Comparison of ENCODE assay signal across 8 mouse cellular contexts in the genomic region with DNA sequence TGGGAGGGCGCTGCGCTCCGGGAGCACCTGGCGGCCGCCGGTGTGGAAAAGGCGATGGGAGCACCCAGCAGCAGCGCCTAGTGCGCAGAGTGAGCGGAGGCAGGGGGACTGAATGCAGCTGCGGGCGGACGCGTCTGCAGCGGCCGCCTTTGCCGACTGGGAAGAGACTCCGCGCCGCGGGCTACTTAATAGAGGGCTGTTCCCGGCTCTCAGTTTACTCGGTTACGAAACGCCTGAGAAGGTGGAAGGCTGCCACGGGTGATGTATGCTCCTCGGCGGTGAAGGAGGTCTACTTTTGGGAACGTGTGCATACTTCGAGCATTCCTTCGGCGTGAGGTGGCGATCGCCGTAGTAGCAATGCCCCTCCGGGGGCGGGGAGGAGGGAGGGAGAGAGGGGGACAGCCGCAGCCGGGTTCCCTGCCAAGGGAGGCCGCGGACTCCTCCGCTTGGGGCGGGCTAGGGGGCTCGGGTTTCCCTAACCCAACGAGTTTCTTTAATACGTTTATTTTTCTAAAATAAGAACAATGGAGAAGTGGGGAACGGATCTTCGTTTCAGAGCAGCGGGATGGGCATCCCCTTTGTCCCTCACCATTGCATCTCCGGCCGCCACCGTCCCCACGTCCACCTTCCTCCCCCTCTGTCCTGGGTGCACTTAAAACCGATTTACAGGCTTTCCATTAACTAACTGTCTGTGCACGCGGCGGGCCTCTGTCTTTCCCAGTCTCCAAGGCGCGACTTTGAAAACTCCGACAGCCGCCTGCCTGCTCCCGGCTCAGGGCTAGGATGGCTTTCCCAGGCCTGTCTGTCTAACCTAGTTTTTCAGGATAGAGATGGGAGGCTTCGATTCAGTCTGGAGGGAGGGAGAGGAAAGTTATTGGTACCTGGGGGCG. TPM values are rescaled to one million over a fixed set of nuclear protein-coding genes. Genes with fewer than 3 reads are reported as not detected.
DNase-seq lines count a peak whose midpoint lies in the region; ATAC-seq and TF ChIP-seq lines count a peak whose summit lies in the region.

A gene (minus strand): TSS at position 351 of the 890 bp plus-strand sequence.

- peaks cover 42% of the 10 kb centered on the region for H3K4me1 ChIP-seq in E14TG2a.4 (replicated peaks; ENCODE audit: low read depth, low read length)
- peaks cover 36% of the 10 kb centered on the region for H3K4me1 ChIP-seq in forebrain, embryonic 13.5 days
- H3K4me1 ChIP-seq in heart, embryonic 16.5 days (ENCODE audit: control insufficient read depth, insufficient read depth, low read length) = peaks cover 28% of the 10 kb centered on the region
- H3K4me1 ChIP-seq in midbrain, embryonic 11.5 days (ENCODE audit: control insufficient read depth, insufficient read depth, low read length) = peaks cover 18% of the 10 kb centered on the region; the same call in 1 of the 2 replicates
- H3K4me1 ChIP-seq in stomach, postnatal 0 days (replicated peaks; ENCODE audit: control insufficient read depth, insufficient read depth) = no peaks in the 10 kb centered on the region

- DNase-seq in adrenal gland, postnatal 14 days = peak; percentile 67
- DNase-seq in left cerebral cortex, postnatal 4 days = peak; percentile 51
- DNase-seq in midbrain, embryonic 11.5 days (ENCODE audit: low spot score, missing footprints) = peak; percentile 96
- DNase-seq in stomach, postnatal 0 days (ENCODE audit: low spot score) = peak; percentile 63

- H3K27ac ChIP-seq in forebrain, embryonic 13.5 days = no peak within 1 kb of the TSS
- peak within 1 kb of the TSS; percentile 71 for H3K27ac ChIP-seq in heart, embryonic 16.5 days (ENCODE audit: low read length)
- H3K27ac ChIP-seq in midbrain, embryonic 11.5 days (ENCODE audit: low read depth, low read length) = no peak within 1 kb of the TSS
- H3K27ac ChIP-seq in stomach, postnatal 0 days (replicated peaks) = peak within 1 kb of the TSS; percentile 83

- TF ChIP-seq CTCF in E14TG2a.4 (conservative IDR thresholded peaks at IDR 0.05; ENCODE audit: low read length) = no peak
- TF ChIP-seq CTCF in stomach, postnatal 0 days (IDR thresholded peaks at IDR 0.05; ENCODE audit: low read depth) = peak; percentile 18

- peaks cover 69% of the 10 kb centered on the region for H3K27me3 ChIP-seq in E14TG2a.4 (ENCODE audit: insufficient read depth, low read length)
- H3K27me3 ChIP-seq in forebrain, embryonic 13.5 days = peaks cover 57% of the 10 kb centered on the region
- H3K27me3 ChIP-seq in heart, embryonic 16.5 days (ENCODE audit: control insufficient read depth, insufficient read depth, low read length) = peaks cover 16% of the 10 kb centered on the region
- peaks cover 40% of the 10 kb centered on the region for H3K27me3 ChIP-seq in midbrain, embryonic 11.5 days (ENCODE audit: control insufficient read depth, insufficient read depth, low read length)
- H3K27me3 ChIP-seq in stomach, postnatal 0 days (ENCODE audit: control insufficient read depth, insufficient read depth, low read length) = no peaks in the 10 kb centered on the region

- no peak for TF ChIP-seq EP300 in stomach, postnatal 0 days (optimal IDR thresholded peaks at IDR 0.05)

- H3K4me3 ChIP-seq in E14TG2a.4 (replicated peaks; ENCODE audit: low read length) = peak within 1 kb of the TSS; percentile 73
- H3K4me3 ChIP-seq in forebrain, embryonic 13.5 days = peak within 1 kb of the TSS; percentile 52
- peak within 1 kb of the TSS; percentile 72 for H3K4me3 ChIP-seq in heart, embryonic 16.5 days (ENCODE audit: low read length)
- H3K4me3 ChIP-seq in midbrain, embryonic 11.5 days (ENCODE audit: low read depth, low read length) = peak within 1 kb of the TSS; percentile 49
- peak within 1 kb of the TSS; percentile 62 for H3K4me3 ChIP-seq in stomach, postnatal 0 days (ENCODE audit: low read depth, low read length)

- peak within 1 kb of the TSS; percentile 70 for H3K9ac ChIP-seq in forebrain, embryonic 13.5 days
- H3K9ac ChIP-seq in heart, embryonic 16.5 days (ENCODE audit: low read length) = peak within 1 kb of the TSS; percentile 75
- peak within 1 kb of the TSS; percentile 58 for H3K9ac ChIP-seq in midbrain, embryonic 11.5 days (ENCODE audit: low read length)
- peak within 1 kb of the TSS; percentile 72 for H3K9ac ChIP-seq in stomach, postnatal 0 days (ENCODE audit: low read length)

- H3K36me3 ChIP-seq in E14TG2a.4 (ENCODE audit: insufficient read depth, low read length) = no peaks in the 10 kb centered on the region
- no peaks in the 10 kb centered on the region for H3K36me3 ChIP-seq in forebrain, embryonic 13.5 days (ENCODE audit: poor library complexity, severe bottlenecking)
- no peaks in the 10 kb centered on the region for H3K36me3 ChIP-seq in heart, embryonic 16.5 days (ENCODE audit: control insufficient read depth, insufficient read depth)
- H3K36me3 ChIP-seq in midbrain, embryonic 11.5 days (ENCODE audit: control insufficient read depth, insufficient read depth, low read length) = no peaks in the 10 kb centered on the region
- H3K36me3 ChIP-seq in stomach, postnatal 0 days (ENCODE audit: control insufficient read depth, insufficient read depth, low read length) = no peaks in the 10 kb centered on the region

- WGBS in forebrain, embryonic 13.5 days = under 1% methylated on average over 64 of the region's 64 CpGs
- 1% methylated on average over 64 of the region's 64 CpGs for WGBS in heart, embryonic 16.5 days
- under 1% methylated on average over 59 of the region's 64 CpGs for WGBS in midbrain, embryonic 11.5 days
- whole genome bisulfite sequencing in stomach, postnatal 0 days = under 1% methylated on average over 64 of the region's 64 CpGs

- peaks cover 5% of the 10 kb centered on the region for H3K9me3 ChIP-seq in E14TG2a.4 (ENCODE audit: low read length)
- no peaks in the 10 kb centered on the region for H3K9me3 ChIP-seq in forebrain, embryonic 13.5 days (replicated peaks)
- H3K9me3 ChIP-seq in heart, embryonic 16.5 days (replicated peaks; ENCODE audit: control insufficient read depth, low read length) = peaks cover 3% of the 10 kb centered on the region
- no peaks in the 10 kb centered on the region for H3K9me3 ChIP-seq in midbrain, embryonic 11.5 days (ENCODE audit: control insufficient read depth, low read length)
- no peaks in the 10 kb centered on the region for H3K9me3 ChIP-seq in stomach, postnatal 0 days (ENCODE audit: control insufficient read depth, low read length)

- H3K4me2 ChIP-seq in forebrain, embryonic 13.5 days = peak within 1 kb of the TSS; percentile 95
- H3K4me2 ChIP-seq in heart, embryonic 16.5 days (ENCODE audit: low read depth, low read length) = peak within 1 kb of the TSS; percentile 91
- H3K4me2 ChIP-seq in midbrain, embryonic 11.5 days = peak within 1 kb of the TSS; percentile 85
- peak within 1 kb of the TSS; percentile 79 for H3K4me2 ChIP-seq in stomach, postnatal 0 days (replicated peaks; ENCODE audit: low read depth)

- ATAC-seq in forebrain, embryonic 13.5 days = peak; percentile 57
- ATAC-seq in heart, embryonic 16.5 days (replicated peaks; ENCODE audit: extremely low read depth, insufficient read depth, low FRiP score) = peak; percentile 43; the same call in 1 of the 2 replicates
- ATAC-seq in midbrain, embryonic 11.5 days (ENCODE audit: low FRiP score) = peak; percentile 57
- peak; percentile 75 for ATAC-seq in stomach, postnatal 0 days (ENCODE audit: low FRiP score, low TSS enrichment)
- no peak for ATAC-seq in megakaryocyte-erythroid progenitor cell, adult 5-6 weeks (replicated peaks; ENCODE audit: low FRiP score, low TSS enrichment, poor library complexity, severe bottlenecking)

- intact Hi-C loops in left cerebral cortex, postnatal 4 days (cut with DNase I) = loop anchor here (10.0 kb wide), 1 partner anchor 674 kb away; no protein-coding TSS in a partner anchor

RNA-seq across cellular contexts. Expression of the gene that starts here (rescaled TPM):
- 28.3 and 29.5 TPM in 2 replicates for total RNA-seq in adrenal gland, postnatal 14 days (2021)
- 2.5 and 3.1 TPM in 2 replicates for polyA plus RNA-seq in forebrain, embryonic 13.5 days (2015; fragmentation: Nextera tagmentation; extraction: Ambion mirVana)
- 13.2 and 15.7 TPM in 2 replicates for polyA plus RNA-seq in heart, embryonic 16.5 days (2015; fragmentation: Nextera tagmentation; extraction: Ambion mirVana)
- total RNA-seq in left cerebral cortex, postnatal 4 days (2021) = 10 to 100 TPM; 10.9 to 12.9 TPM
- polyA plus RNA-seq in midbrain, embryonic 11.5 days (2014; fragmentation: Nextera tagmentation; extraction: Ambion mirVana) = 14.7 and 17.8 TPM in 2 replicates
- polyA plus RNA-seq in stomach, postnatal 0 days (2015; fragmentation: Nextera tagmentation; extraction: Ambion mirVana) = 21.6 and 31.0 TPM in 2 replicates
- total RNA-seq in megakaryocyte-erythroid progenitor cell, adult 5-6 weeks (2014; fragmentation: Nextera tagmentation) = not detected in 2 replicates
- total RNA-seq in megakaryocyte-erythroid progenitor cell, adult 5-6 weeks (2017) = not detected in 2 replicates

Comparison
In these comparisons a context has a peak if more than half of its experiments do, and no peak if none do; other contexts are left out.
1. RNA of the gene that starts here (total RNA-seq): 28.3 to 29.5 TPM in adrenal gland, postnatal 14 days and 10.9 to 12.9 TPM in left cerebral cortex, postnatal 4 days; not detected in megakaryocyte-erythroid progenitor cell, adult 5-6 weeks; every median in the first group is over 10 times any median in the second.
2. H3K27ac ChIP-seq: peak in heart, embryonic 16.5 days (single experiment) and stomach, postnatal 0 days (single experiment); none in forebrain, embryonic 13.5 days (single experiment) and midbrain, embryonic 11.5 days (single experiment).
3. Peak in every context shown above with its lines, with median percentiles within 50 percentile points of each other: H3K4me3 ChIP-seq, DNase-seq, H3K4me2 ChIP-seq and H3K9ac ChIP-seq.